Mouse (Mus musculus) ES-E14 (cell line): ENCODE data around the gene Nsd1. TPM values are rescaled to one million over a fixed set of nuclear protein-coding genes. Genes with fewer than 3 reads are reported as not detected.
A peak's percentile ranks its signal among the peaks of the same experiment; 100 is the strongest.

ENCODE experiments used
- DNase-seq: peaks from one replicate; pipeline ENCODE4 v3.0.0-alpha.2; 2013; ENCODE audit warnings: low read depth, low spot score
- H3K27ac ChIP-seq: 2 replicates; pipeline ENCODE4 v1.5.1; 2012; ENCODE audit warnings: low read depth, mild to moderate bottlenecking, low read length, moderate library complexity, mixed read lengths; ENCODE audit not compliant: poor library complexity, insufficient read depth, severe bottlenecking
- H3K36me3 ChIP-seq: 2 replicates; pipeline ENCODE4 v1.6.1; 2012; ENCODE audit warnings: mild to moderate bottlenecking, low read length, moderate library complexity, mixed read lengths; ENCODE audit not compliant: control insufficient read depth, poor library complexity, insufficient read depth, severe bottlenecking
- H3K4me1 ChIP-seq, 2 experiments: fragments of 150-350 bp in 1 of 2; sonication (generic) in 1 of 2; 2 replicates each; pipeline ENCODE4 v1.6.1; 2012; ENCODE audit warnings: low read length in 2 of 2, mild to moderate bottlenecking in 1 of 2, mixed read lengths in 1 of 2; ENCODE audit not compliant: control insufficient read depth in 2 of 2, insufficient read depth in 2 of 2, poor library complexity in 1 of 2
- H3K4me3 ChIP-seq, 2 experiments: fragments of 150-350 bp in 1 of 2; sonication (generic) in 1 of 2; 2 replicates each; pipeline ENCODE4 v1.5.1; 2012; ENCODE audit warnings: low read length in 2 of 2, low read depth in 1 of 2, mild to moderate bottlenecking in 1 of 2, mixed read lengths in 1 of 2; ENCODE audit not compliant: insufficient read depth in 1 of 2, poor library complexity in 1 of 2, severe bottlenecking in 1 of 2
- H3K9ac ChIP-seq: 2 replicates; pipeline ENCODE4 v1.6.1; 2012; ENCODE audit warnings: low read depth, mild to moderate bottlenecking, low read length, mixed read lengths; ENCODE audit not compliant: poor library complexity, insufficient read depth, severe bottlenecking
- H3K9me3 ChIP-seq: fragments of 150-350 bp; sonication (generic); 2 replicates; pipeline ENCODE4 v1.6.1; 2012; ENCODE audit warnings: low read depth, mild to moderate bottlenecking, low read length; ENCODE audit not compliant: control insufficient read depth, insufficient read depth
- CHD2 ChIP-seq: IDR thresholded peaks from 2 replicates; pipeline ENCODE4 v1.6.1; 2014; ENCODE audit warnings: mild to moderate bottlenecking, low read depth, low read length, inconsistent platforms
- HCFC1 ChIP-seq: IDR thresholded peaks from 2 replicates; pipeline ENCODE4 v1.6.1; 2012; ENCODE audit warnings: low read length, inconsistent platforms, borderline replicate concordance; ENCODE audit not compliant: insufficient read depth
- MAFK ChIP-seq: IDR thresholded peaks from 2 replicates; pipeline ENCODE4 v1.6.1; 2014; ENCODE audit warnings: mild to moderate bottlenecking, low read depth, low read length, inconsistent platforms; ENCODE audit not compliant: insufficient read depth
- ZC3H11A ChIP-seq: IDR thresholded peaks from 2 replicates; pipeline ENCODE4 v1.6.1; 2012; ENCODE audit warnings: low read depth, mild to moderate bottlenecking, inconsistent platforms, low read length, borderline replicate concordance
- ZNF384 ChIP-seq: IDR thresholded peaks from 2 replicates; pipeline ENCODE4 v1.6.1; 2012; ENCODE audit warnings: low read depth, low read length, inconsistent platforms
- in situ Hi-C, 2 experiments: fragments of 600-800 bp; cut with MboI; formaldehyde crosslinking; loops; one replicate each; pipeline ENCODE4 v1.15.1; 2025; ENCODE audit warnings: low sequenced_read_pairs in 2 of 2, inconsistent platforms in 1 of 2; ENCODE audit not compliant: unreplicated experiment in 2 of 2
- total RNA-seq: library from RNA; depleted of rRNA; stranded (reverse); fragments of 300-350 nt; gene quantifications from 2 replicates; pipeline ENCODE4 v1.2.3, GENCODE M21; 2012

Gene Nsd1
- total RNA-seq, 1 experiment = 135 TPM

GRCm38 (mm10) chr13:55210193-55210970 is 800 bp downstream of the Nsd1 start:
- H3K27ac ChIP-seq = peak overlapping the region; percentile 97
- H3K4me1 ChIP-seq = peaks cover 9 to 22% of the 10 kb centered on the region in 2 experiments
- no peaks in the 10 kb centered on the region for H3K9me3 ChIP-seq
- no peak for TF ChIP-seq CHD2
- no peak for TF ChIP-seq MAFK
- no peak for TF ChIP-seq HCFC1
- TF ChIP-seq ZC3H11A = no peak
- no peak for TF ChIP-seq ZNF384
- DNase-seq = no peak
- H3K4me3 ChIP-seq = peak overlapping the region; percentile 74 to 88
- H3K9ac ChIP-seq = peak overlapping the region; percentile 96
- peaks cover 15% of the 10 kb centered on the region for H3K36me3 ChIP-seq
- in situ Hi-C loops = no loop called here

DNA sequence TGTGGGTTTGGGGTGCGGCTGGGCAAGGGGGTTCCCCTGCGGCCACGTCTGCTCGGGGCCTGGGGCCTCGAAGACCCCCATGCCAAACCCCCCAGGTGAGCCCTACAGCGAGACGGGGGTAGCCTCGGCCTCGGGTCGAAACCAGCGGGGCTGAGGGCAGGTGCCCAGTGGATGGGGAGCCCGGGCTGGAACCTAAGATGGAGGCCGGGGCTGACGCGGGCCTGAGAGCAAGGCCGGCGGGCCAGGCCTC is 1.3 kb downstream of the Nsd1 start:
- Histone ChIP-seq H3K4me3 (peak overlapping the region; percentile 74 to 88), H3K9me3 (no peaks in the 10 kb centered on the region), H3K36me3 (peaks cover 18% of the 10 kb centered on the region), H3K27ac (peak overlapping the region; percentile 97), H3K9ac (peak overlapping the region; percentile 96), H3K4me1 (peaks cover 10 to 22% of the 10 kb centered on the region in 2 experiments)
- TF ChIP-seq CHD2 = no peak
- no peak for TF ChIP-seq ZNF384
- TF ChIP-seq ZC3H11A = no peak
- TF ChIP-seq MAFK = no peak
- TF ChIP-seq HCFC1 = no peak
- no peak for DNase-seq
- in situ Hi-C loops = no loop called here

GRCm38 (mm10) chr13:55211221-55212010 is 1.8 kb downstream of the Nsd1 start:
- peaks cover 10 to 22% of the 10 kb centered on the region in 2 experiments for H3K4me1 ChIP-seq
- in situ Hi-C loops = no loop called here
- peak overlapping the region; percentile 97 for H3K27ac ChIP-seq

GRCm38 (mm10) chr13:55212011-55212360 is 2.4 kb downstream of the Nsd1 start:
- H3K4me1 ChIP-seq = peaks cover 10 to 22% of the 10 kb centered on the region in 2 experiments
- TF ChIP-seq CHD2 (no peak), MAFK (no peak), ZC3H11A (no peak)
- peak overlapping the region; percentile 88 to 91 for H3K4me3 ChIP-seq
- no peak for DNase-seq
- peak overlapping the region; percentile 87 for H3K9ac ChIP-seq
- H3K9me3 ChIP-seq = no peaks in the 10 kb centered on the region
- peak overlapping the region; percentile 95 for H3K27ac ChIP-seq
- in situ Hi-C loops = no loop called here
- peaks cover 23% of the 10 kb centered on the region for H3K36me3 ChIP-seq

More at GRCm38 (mm10) chr13:55211221-55212010, 1.8 kb downstream of the Nsd1 start:
- Histone ChIP-seq H3K9me3 (no peaks in the 10 kb centered on the region), H3K36me3 (peaks cover 23% of the 10 kb centered on the region), H3K9ac (peak overlapping the region; percentile 96), H3K4me3 (peak overlapping the region; percentile 88 to 91)
- DNase-seq = no peak
- peak; percentile 32; the same call in 1 of the 2 replicates for TF ChIP-seq HCFC1
- no peak for TF ChIP-seq CHD2
